Mouse (Mus musculus) lung, embryonic 15.5 days (tissue): ENCODE data around the gene Prkag3. TPM values are rescaled to one million over a fixed set of nuclear protein-coding genes. Genes with fewer than 3 reads are reported as not detected.

Experiments
- ATAC-seq: fragments of 200-750 bp; cut with Nextera tagmentation; 2 replicates; pipeline ENCODE4 v1.8.0; 2017; ENCODE audit warnings: moderate number of reproducible peaks, borderline replicate concordance; ENCODE audit not compliant: low FRiP score, low TSS enrichment; ENCODE audit errors: extremely low read depth
- H3K27ac ChIP-seq: fragments of 300-500 bp; sonication (generic); 2 replicates; pipeline ENCODE4 v1.5.1; 2015; ENCODE audit warnings: moderate library complexity, mild to moderate bottlenecking, inconsistent platforms
- H3K27me3 ChIP-seq: fragments of 300-500 bp; sonication (generic); 2 replicates; pipeline ENCODE4 v1.6.1; 2015; ENCODE audit warnings: inconsistent platforms
- H3K36me3 ChIP-seq: fragments of 300-500 bp; sonication (generic); 2 replicates; pipeline ENCODE4 v1.6.1; 2015; ENCODE audit warnings: inconsistent platforms
- H3K4me1 ChIP-seq: fragments of 300-500 bp; sonication (generic); 2 replicates; pipeline ENCODE4 v1.6.1; 2015; ENCODE audit warnings: inconsistent platforms
- H3K4me2 ChIP-seq: fragments of 300-500 bp; sonication (generic); 2 replicates; pipeline ENCODE4 v1.6.1; 2015; ENCODE audit warnings: inconsistent platforms, mild to moderate bottlenecking, moderate library complexity
- H3K4me3 ChIP-seq: fragments of 300-500 bp; sonication (generic); 2 replicates; pipeline ENCODE4 v1.5.1; 2015; ENCODE audit warnings: mild to moderate bottlenecking, inconsistent platforms
- H3K9ac ChIP-seq: fragments of 300-500 bp; sonication (generic); 2 replicates; pipeline ENCODE4 v1.6.1; 2015; ENCODE audit warnings: inconsistent platforms
- H3K9me3 ChIP-seq: fragments of 300-500 bp; sonication (generic); 2 replicates; pipeline ENCODE4 v1.6.1; 2016; ENCODE audit warnings: inconsistent platforms
- WGBS: fragments of 180-500 bp; shearing (Covaris S2); methylation state at CpG from one replicate; pipeline ENCODE4 v1.1.7; 2015; 5-methylcytosine and 5-hydroxymethylcytosine counted together
- polyA plus RNA-seq: library from polyadenylated mRNA; unstranded; fragments of >200 nt; fragmentation: Nextera tagmentation; extraction: Ambion mirVana; gene quantifications from 2 replicates; pipeline ENCODE4 v1.2.1, GENCODE M21; 2015

Prkag3 gene
- polyA plus RNA-seq, 1 experiment from 2014 or later, result 0.57 TPM

DNA sequence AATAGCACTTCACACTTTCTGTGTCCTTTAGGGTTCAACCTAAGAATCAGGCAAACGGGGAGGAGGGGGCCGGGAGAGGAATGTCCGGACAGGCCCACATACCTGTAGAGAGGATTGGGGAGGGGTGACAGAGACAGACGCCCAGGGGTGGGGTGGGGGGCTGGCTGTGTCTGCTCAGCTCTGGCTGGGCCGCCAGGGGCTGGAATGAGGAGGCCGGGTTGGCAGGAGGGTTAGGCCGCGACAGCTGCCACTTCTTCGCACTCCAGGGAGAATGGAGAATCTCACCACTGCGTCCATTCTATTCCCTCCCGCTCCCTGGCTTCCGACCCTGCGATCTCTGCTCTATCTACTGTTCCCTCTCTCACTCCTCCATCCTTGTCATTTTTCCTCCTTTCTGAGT is 34.5 kb upstream of the Prkag3 start:
- no peaks in the 10 kb centered on the region; the same call in 1 of the 2 replicates for H3K9me3 ChIP-seq
- 2% methylated on average over 13 of the region's 13 CpGs for WGBS
- H3K4me3 ChIP-seq, result peak overlapping the region; percentile 43
- no peak for ATAC-seq
- H3K9ac ChIP-seq, result no peak overlapping the region
- H3K27ac ChIP-seq, result no peak overlapping the region
- H3K4me2 ChIP-seq, result peak overlapping the region; percentile 71
- peaks cover 94% of the 10 kb centered on the region for H3K27me3 ChIP-seq
- H3K4me1 ChIP-seq, result peaks cover 15% of the 10 kb centered on the region; the same call in 1 of the 2 replicates
- no peaks in the 10 kb centered on the region for H3K36me3 ChIP-seq

- Histone ChIP-seq H3K9me3 (no peaks in the 10 kb centered on the region; the same call in 1 of the 2 replicates), H3K4me1 (peaks cover 15% of the 10 kb centered on the region; the same call in 1 of the 2 replicates), H3K4me3 (no peak overlapping the region), H3K27ac (no peak overlapping the region), H3K27me3 (peaks cover 84% of the 10 kb centered on the region), H3K9ac (no peak overlapping the region), H3K36me3 (no peaks in the 10 kb centered on the region), H3K4me2 (0 out of 2 replicates have a peak overlapping the region, but pooled peaks have one; percentile 10)
- ATAC-seq, result no peak
- WGBS, result 14% methylated on average over 14 of the region's 14 CpGs
Observed at GRCm38 (mm10) chr1:74782045-74782444, 33.0 kb upstream of the Prkag3 start.

GRCm38 (mm10) chr1:74778934-74779486 is 30.0 kb upstream of the Prkag3 start:
- 25% methylated on average over 3 of the region's 3 CpGs for WGBS
- Histone ChIP-seq H3K4me2 (no peak overlapping the region), H3K9me3 (no peaks in the 10 kb centered on the region), H3K27me3 (peaks cover 76% of the 10 kb centered on the region), H3K27ac (no peak overlapping the region), H3K9ac (no peak overlapping the region), H3K36me3 (no peaks in the 10 kb centered on the region), H3K4me3 (no peak overlapping the region), H3K4me1 (peaks cover 10% of the 10 kb centered on the region; the same call in 1 of the 2 replicates)
- no peak for ATAC-seq

DNA sequence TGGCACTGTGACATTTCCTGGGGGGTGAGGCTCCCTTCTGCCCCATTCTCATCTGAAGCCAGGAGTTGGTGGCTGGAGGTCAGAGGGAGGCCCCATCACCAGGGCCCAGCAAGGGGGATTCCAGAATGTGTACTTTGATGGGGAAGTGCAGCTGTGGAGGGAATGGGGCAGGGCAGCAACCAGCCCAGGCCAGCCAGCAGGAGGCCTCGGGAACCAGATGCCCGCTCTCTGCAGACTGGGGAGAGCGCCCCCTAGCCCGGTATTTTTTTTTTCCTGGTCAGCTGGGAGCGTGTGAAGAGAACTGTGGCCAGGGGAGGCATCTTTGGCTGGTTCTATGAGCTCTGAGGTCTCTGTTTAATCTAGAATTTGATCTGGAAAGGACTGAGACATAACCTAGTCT is 26.8 kb upstream of the Prkag3 start:
- Histone ChIP-seq H3K36me3 (no peaks in the 10 kb centered on the region), H3K9ac (no peak overlapping the region), H3K4me3 (no peak overlapping the region), H3K27me3 (peaks cover 75% of the 10 kb centered on the region), H3K4me1 (peaks cover 23% of the 10 kb centered on the region), H3K4me2 (no peak overlapping the region), H3K27ac (no peak overlapping the region), H3K9me3 (no peaks in the 10 kb centered on the region)
- ATAC-seq, result no peak
- 23% methylated on average over 5 of the region's 5 CpGs for WGBS

DNA sequence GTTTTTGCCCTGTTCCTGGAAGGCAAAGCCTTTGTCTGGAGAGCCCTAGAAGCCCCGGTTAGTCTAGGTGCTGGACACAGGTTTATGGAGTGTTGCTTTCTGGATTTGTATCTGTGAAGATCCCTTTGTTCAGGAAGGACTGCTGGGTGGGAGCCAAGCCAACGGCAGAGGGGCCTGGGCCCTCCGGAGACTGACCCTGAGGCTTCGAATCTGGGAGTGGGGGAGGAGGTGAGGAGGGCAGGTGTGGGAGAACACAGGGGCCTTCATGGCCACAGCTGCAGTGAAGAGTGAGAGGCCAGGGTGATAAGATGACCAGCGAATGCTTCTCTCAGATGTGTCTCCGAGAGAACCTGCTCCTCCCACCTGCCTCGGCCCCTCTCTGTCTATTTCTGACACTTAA is 25.0 kb upstream of the Prkag3 start:
- H3K4me2 ChIP-seq, result no peak overlapping the region
- H3K4me3 ChIP-seq, result no peak overlapping the region
- no peak overlapping the region for H3K27ac ChIP-seq
- H3K36me3 ChIP-seq, result no peaks in the 10 kb centered on the region
- H3K27me3 ChIP-seq, result peaks cover 79% of the 10 kb centered on the region
- peaks cover 29% of the 10 kb centered on the region for H3K4me1 ChIP-seq
- ATAC-seq, result no peak
- WGBS, result 21% methylated on average over 7 of the region's 7 CpGs
- H3K9ac ChIP-seq, result no peak overlapping the region
- no peaks in the 10 kb centered on the region for H3K9me3 ChIP-seq

DNA sequence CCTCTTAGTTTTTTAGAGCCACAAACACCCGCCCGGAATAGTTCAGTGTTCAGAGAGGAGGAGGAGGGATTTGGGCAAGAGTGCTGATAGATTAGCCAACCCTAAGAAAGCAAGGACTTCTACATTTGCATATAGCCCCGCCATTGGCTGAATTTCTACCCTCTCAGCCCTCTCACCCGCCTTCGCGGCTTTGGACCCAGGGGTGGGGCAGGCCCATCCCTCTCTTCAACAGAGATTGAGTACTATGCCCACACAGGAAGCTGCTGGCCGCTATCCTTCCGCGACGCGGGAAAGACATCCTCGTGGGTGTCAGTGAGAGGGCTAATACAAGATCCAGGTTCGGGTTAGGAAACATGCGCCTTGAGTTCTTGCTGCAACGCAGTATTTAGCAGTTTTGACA is 24.1 kb upstream of the Prkag3 start:
- Histone ChIP-seq H3K27me3 (peaks cover 82% of the 10 kb centered on the region), H3K4me1 (peaks cover 29% of the 10 kb centered on the region)

GRCm38 (mm10) chr1:74771931-74772620 is 23.1 kb upstream of the Prkag3 start:
- Histone ChIP-seq H3K9me3 (no peaks in the 10 kb centered on the region), H3K9ac (peak overlapping the region; percentile 22; the same call in 1 of the 2 replicates), H3K27me3 (peaks cover 77% of the 10 kb centered on the region), H3K4me1 (peaks cover 29% of the 10 kb centered on the region), H3K4me2 (peak overlapping the region; percentile 93), H3K27ac (no peak overlapping the region), H3K4me3 (peak overlapping the region; percentile 48), H3K36me3 (no peaks in the 10 kb centered on the region)
- 0 out of 2 replicates have a peak, but pooled peaks have one; percentile 7 for ATAC-seq
- 1% methylated on average over 41 of the region's 51 CpGs for WGBS

More for the DNA sequence above, 24.1 kb upstream of the Prkag3 start:
- no peak overlapping the region for H3K27ac ChIP-seq
- peak; percentile 86 for ATAC-seq
- no peak overlapping the region for H3K9ac ChIP-seq
- H3K9me3 ChIP-seq, result no peaks in the 10 kb centered on the region
- 1% methylated on average over 15 of the region's 15 CpGs for WGBS
- H3K36me3 ChIP-seq, result no peaks in the 10 kb centered on the region
- peak overlapping the region; percentile 48 for H3K4me3 ChIP-seq
- peak overlapping the region; percentile 93 for H3K4me2 ChIP-seq

GRCm38 (mm10) chr1:74771845-74771930 is 22.7 kb upstream of the Prkag3 start, which contains the start of gene Wnt6:
Wnt6 (plus strand) TSS chr1:74771892.
- H3K9ac ChIP-seq, result peak within 1 kb of the TSS; percentile 22; the same call in 1 of the 2 replicates
- H3K27me3 ChIP-seq, result peaks cover 77% of the 10 kb centered on the region
- ATAC-seq, result 0 out of 2 replicates have a peak, but pooled peaks have one; percentile 6
- peaks cover 29% of the 10 kb centered on the region for H3K4me1 ChIP-seq
- whole genome bisulfite sequencing, result 0% methylated on average over 7 of the region's 8 CpGs
- H3K9me3 ChIP-seq, result no peaks in the 10 kb centered on the region
- peak within 1 kb of the TSS; percentile 93 for H3K4me2 ChIP-seq
- no peak within 1 kb of the TSS for H3K27ac ChIP-seq
- peak within 1 kb of the TSS; percentile 48 for H3K4me3 ChIP-seq
- H3K36me3 ChIP-seq, result no peaks in the 10 kb centered on the region

GRCm38 (mm10) chr1:74771467-74771844 is 22.4 kb upstream of the Prkag3 start:
- Histone ChIP-seq H3K9ac (no peak overlapping the region), H3K4me1 (peaks cover 29% of the 10 kb centered on the region), H3K4me2 (peak overlapping the region; percentile 93), H3K27ac (no peak overlapping the region), H3K4me3 (peak overlapping the region; percentile 48), H3K27me3 (peaks cover 77% of the 10 kb centered on the region), H3K36me3 (no peaks in the 10 kb centered on the region), H3K9me3 (no peaks in the 10 kb centered on the region)
- peak; percentile 40; the same call in 1 of the 2 replicates for ATAC-seq
- 2% methylated on average over 20 of the region's 26 CpGs for WGBS

GRCm38 (mm10) chr1:74770727-74771466 is 21.9 kb upstream of the Prkag3 start:
- H3K4me2 ChIP-seq, result peak overlapping the region; percentile 93
- WGBS, result 2% methylated on average over 35 of the region's 35 CpGs
- no peaks in the 10 kb centered on the region for H3K36me3 ChIP-seq
- peaks cover 75% of the 10 kb centered on the region for H3K27me3 ChIP-seq
- H3K9ac ChIP-seq, result no peak overlapping the region
- no peaks in the 10 kb centered on the region for H3K9me3 ChIP-seq
- peak overlapping the region; percentile 48 for H3K4me3 ChIP-seq
- peak; percentile 9; the same call in 1 of the 2 replicates for ATAC-seq
- H3K4me1 ChIP-seq, result peaks cover 29% of the 10 kb centered on the region
- no peak overlapping the region for H3K27ac ChIP-seq

DNA sequence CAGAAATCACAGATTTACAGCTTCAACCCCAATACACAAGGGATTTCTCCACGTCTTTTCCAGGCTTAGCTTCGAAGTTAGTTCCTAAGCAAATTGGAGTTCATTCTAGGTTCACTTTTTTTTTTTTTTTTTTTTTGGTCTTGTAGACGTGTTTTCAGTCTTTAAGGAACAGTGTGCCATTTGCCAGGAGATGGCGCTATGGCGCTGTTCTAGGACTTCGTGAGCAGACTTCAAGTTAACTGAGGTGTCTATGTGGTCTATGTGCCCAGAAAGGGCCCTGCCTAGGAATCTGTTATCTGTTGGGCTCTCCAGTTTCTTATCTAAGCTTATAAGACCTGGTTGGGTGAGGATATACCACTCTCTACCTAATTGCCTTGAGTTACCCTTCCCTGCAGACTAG is 14.1 kb upstream of the Prkag3 start:
- H3K27ac ChIP-seq, result no peak overlapping the region
- H3K36me3 ChIP-seq, result no peaks in the 10 kb centered on the region
- H3K4me3 ChIP-seq, result no peak overlapping the region
- no peak overlapping the region for H3K4me2 ChIP-seq
- no peaks in the 10 kb centered on the region for H3K9me3 ChIP-seq
- peaks cover 15% of the 10 kb centered on the region for H3K27me3 ChIP-seq
- 1% methylated on average over 6 of the region's 6 CpGs for WGBS
- no peaks in the 10 kb centered on the region for H3K4me1 ChIP-seq
- no peak overlapping the region for H3K9ac ChIP-seq
- peak; percentile 35; the same call in 1 of the 2 replicates for ATAC-seq

DNA sequence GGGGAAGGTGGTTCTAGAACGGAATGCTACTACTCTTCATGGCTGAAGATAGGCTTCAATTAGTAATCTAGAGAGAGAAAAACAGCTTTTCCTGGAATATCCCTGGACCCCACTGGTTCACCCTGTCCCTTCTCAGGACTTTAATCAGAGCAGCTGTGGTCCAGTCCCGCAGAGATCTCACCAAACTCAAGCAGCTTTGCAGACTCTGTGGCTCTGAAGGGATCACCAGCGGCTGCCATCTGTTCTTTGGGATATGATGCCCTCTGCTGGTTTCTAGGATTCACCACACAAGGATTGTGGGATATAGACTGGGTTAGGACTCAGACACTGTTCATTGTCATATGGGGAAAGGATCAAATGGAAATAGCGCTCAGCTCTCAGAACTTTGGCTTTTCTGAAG is 10.8 kb upstream of the Prkag3 start:
- Histone ChIP-seq H3K4me2 (no peak overlapping the region), H3K27me3 (peaks cover 15% of the 10 kb centered on the region), H3K4me3 (no peak overlapping the region), H3K9me3 (no peaks in the 10 kb centered on the region), H3K27ac (no peak overlapping the region), H3K4me1 (no peaks in the 10 kb centered on the region), H3K9ac (no peak overlapping the region), H3K36me3 (no peaks in the 10 kb centered on the region)
- 24% methylated on average over 4 of the region's 4 CpGs for WGBS
- ATAC-seq, result no peak; the same call in 1 of the 2 replicates
